Mouse (Mus musculus) left cerebral cortex, adult 8-10 months (tissue): ENCODE results near the gene Prkag1. TPM values are rescaled to one million over a fixed set of nuclear protein-coding genes. Genes with fewer than 3 reads are reported as not detected.

Source experiments
- DNase-seq, 2 experiments: peaks; one replicate each; pipeline ENCODE4 v3.0.0; 2022; ENCODE audit warnings: low spot score in 2 of 2
- total RNA-seq, 4 experiments: library from RNA; stranded (reverse); gene quantifications; 2 replicates each; pipeline ENCODE4 v1.2.4; 2022

The Prkag1 gene
- total RNA-seq, result 10 to 100 TPM; 47.4 to 60.9 (median 53.2) TPM

DNA sequence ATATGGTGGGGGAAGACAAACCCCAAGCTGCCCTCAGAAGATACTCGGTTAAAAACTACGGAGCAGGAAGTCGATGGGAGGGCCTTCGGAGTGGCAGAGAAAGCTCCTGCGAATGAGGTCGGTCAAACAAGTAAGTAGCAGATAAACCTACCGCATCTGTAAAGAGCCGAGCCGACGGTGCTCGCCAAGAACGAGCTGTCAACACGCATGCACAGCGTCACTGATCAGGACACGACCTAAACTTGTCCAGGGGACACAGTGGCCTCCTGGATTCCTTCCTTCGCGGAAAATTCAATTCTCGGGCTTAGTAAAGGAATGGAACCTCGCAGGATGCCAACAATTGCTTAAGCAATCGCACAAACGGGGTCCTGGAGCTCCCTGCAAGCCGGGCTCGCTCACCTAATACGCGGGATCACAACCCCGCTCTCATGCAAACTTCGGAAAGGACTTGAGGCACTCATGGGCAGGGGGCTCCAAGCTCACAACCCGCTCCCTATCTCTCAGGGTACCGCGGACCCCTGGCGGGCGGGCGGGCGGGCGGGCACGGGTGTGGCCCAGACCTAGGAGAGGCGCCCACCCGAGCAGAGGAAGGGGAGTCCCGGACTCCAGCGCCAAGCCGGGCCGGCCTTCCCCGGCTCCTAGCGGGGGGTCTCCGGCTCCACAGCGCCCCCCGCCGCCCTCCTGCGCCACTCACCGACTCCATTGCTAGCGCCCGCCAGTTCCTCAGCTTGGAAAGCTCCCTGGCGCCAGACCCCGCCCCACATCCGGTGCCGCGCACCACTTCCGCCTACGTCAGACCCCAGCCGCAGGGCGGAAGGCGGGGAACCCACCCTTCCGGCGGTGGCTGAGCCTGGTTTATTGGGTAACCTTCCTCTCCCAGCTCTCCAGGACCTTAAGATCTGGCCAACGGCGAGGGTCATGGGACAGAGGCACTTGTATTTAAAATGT lies at the start of gene Prkag1:
Gene Prkag1, minus strand, starts transcription at position 786 of the 948 bp plus-strand sequence.
- DNase-seq, result peak; percentile 87 to 92

DNA sequence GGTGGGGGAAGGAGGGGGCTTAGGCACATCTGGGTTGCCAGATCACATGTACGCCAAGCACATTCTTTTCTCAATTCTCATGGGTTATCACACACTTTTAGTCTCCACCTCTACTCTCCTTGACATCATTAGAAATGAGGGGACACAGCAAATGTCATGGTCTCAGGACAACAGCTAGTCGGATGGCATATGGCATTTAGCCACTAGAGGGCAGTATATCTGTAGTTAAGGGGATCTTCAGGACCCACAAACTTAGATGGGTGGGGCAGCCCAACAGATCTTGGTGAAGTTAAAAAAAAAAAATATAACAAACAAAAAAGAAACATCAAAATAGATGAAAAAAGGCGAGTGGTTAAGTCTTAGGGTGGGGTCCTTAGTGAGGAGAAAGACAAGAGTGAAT lies 46.0 kb upstream of the Prkag1 start:
- no peak for DNase-seq

DNA sequence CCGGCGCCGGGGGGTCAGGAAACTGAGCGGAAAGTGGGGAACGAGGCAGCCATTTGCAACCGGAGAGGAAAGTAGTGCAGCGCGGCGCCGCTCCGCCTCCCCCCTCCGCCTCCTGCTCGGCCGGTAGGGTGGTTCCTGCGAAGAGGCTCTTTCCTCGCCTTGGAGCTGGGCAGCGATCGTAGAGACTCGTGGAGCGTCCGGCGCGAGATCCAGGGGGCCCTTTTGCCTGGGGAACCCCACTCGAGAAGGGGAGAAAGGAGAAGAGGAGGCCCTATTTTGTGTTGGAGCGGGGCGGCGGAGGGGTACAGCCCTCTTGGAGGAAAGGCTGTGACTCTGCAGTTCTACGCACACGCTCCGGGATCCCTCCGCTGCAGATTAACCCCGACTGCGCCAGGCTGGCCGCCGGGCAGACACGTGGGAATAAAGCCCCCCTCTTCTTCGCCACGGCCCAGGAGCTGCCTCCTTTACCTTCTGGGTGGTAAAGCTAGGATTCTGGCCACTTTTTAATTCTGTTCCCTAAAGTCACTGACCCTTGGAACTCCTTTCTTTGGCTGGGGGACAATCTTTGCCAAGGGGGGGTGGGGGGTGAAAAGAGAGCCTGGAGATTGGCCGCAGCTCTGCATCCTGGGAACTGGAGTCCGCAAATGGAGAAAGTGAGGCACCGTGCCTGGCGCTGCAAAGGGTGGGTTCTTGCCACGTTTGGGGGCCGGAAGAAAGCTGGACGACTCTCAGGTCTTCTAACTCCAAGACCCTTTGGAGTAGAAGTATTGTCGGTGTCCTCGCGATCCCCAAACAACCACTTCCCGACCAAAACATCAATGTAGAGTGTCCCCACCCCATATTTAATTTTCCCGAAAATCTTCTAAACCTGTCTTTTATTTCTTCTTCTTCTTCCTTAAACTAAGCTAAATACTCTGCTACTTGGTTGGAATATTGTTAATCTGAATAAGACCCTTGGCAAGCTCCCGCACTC lies 40.9 kb upstream of the Prkag1 start:
- DNase-seq, result peak; percentile 91 to 95

DNA sequence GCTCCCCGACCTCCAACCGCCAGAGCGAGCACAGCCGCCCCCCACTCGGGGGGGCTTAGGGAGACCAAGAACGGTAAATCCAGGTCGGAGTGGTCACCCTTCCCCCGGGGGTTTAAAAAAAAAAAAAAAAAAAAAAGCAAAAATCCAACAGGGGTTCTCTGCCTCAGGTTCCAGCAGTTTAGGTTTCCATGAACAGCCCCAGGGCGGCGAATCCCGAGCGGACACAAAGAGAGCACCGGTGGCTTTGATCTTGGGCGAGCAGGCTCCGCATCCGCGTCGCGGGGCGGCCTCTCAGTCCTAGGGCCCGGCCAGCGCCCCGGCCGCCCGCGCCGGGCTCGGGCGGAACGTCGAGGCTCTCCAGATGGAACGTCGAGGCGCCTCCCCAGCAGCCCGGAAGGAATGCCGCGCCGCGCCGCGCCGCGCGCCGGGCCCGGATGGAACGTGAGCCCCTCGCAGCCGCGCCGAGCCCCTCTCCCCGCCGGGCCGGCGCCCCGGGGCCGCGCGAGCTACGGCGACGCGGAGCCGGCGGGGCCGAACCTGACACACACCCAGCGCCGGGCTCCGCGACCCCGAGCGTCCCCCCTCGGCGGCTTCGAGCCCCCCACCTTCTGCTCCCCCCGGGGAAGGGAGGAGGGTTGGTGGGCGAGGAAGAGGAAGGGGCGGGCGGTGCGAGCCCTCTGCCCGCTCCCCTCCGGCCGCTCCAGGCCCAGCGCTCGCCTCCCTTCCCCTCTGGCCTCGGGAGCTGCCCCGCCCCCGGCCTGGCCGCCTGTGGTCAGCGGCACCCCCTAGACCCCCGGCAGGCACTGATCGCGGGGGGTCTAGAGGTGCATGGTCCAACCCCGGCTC lies 40.0 kb upstream of the Prkag1 start, which contains the start of gene Kmt2d:
Gene Kmt2d, minus strand, starts transcription at position 135 of the 846 bp plus-strand sequence.
- no peak for DNase-seq

DNA sequence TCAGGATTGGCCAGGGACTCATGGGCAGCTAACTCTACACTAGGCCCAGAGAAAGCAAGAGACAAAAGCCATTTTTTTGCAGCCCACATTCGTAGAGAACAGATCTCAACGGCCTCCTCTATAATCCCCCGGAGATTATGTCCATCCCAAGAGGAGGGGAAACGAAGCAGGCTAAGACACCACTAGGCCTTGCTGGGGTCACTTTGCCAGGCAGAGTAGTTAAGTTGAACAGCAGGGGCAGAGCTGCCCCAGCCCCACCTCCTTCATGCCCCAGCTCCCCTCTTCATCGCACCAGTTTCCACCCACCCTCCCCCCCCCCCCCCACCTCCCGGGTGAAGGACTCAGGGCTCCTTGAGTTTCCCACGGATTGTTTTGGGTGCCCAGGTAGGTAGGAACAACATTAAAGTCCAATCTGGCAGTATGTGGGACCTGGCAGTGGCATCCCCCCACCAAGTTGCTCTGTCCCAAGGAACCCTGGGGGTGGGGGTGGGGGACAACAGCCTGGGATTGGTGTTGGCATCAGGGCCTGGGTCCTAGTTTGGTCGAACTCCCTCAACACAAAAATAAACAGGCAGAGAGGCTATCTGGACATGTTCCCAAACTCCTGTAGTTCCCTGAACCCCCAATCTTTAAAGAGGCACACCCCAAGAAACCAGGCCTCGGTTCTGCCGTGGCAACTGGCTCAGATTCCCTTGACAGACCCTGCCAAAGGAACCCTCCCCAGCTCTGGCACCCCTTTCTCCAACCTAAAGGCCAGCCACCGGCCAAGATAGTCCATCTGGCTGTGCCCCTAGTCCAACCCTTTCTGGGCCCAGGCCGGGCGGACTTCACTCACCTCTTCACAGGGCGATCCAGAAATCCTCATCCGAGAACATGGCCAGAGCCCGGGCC lies 39.1 kb upstream of the Prkag1 start:
- DNase-seq, result no peak

- DNase-seq, result no peak
Observed at GRCm38 (mm10) chr15:98869342-98870178, 38.2 kb upstream of the Prkag1 start.

GRCm38 (mm10) chr15:98868346-98869063 lies 37.2 kb upstream of the Prkag1 start:
- DNase-seq, result no peak

- DNase-seq, result no peak
Observed at GRCm38 (mm10) chr15:98867321-98867720, 36.0 kb upstream of the Prkag1 start.

- DNase-seq, result no peak
Observed at GRCm38 (mm10) chr15:98866501-98866900, 35.2 kb upstream of the Prkag1 start.

- no peak for DNase-seq
Observed at GRCm38 (mm10) chr15:98865771-98866170, 34.5 kb upstream of the Prkag1 start.

DNA sequence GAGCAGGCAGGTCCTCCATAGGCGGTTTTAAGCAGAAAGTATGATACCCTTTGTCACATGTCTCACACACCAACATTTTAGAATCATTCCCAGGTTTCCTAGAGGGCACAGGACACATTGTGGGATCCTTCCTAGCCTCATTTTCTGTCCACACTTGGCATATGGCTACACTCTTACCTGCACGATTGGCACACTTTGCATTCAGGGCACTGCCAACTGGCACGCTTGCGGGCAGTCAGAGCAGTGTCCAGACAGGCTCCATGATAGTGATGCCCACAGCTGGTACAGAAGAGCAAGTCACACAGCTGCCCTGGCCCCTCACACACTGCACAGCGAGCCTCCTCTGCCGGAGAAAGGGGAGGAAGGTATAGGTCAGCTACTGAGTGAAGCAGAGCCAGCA lies 33.6 kb upstream of the Prkag1 start:
- DNase-seq, result no peak

DNA sequence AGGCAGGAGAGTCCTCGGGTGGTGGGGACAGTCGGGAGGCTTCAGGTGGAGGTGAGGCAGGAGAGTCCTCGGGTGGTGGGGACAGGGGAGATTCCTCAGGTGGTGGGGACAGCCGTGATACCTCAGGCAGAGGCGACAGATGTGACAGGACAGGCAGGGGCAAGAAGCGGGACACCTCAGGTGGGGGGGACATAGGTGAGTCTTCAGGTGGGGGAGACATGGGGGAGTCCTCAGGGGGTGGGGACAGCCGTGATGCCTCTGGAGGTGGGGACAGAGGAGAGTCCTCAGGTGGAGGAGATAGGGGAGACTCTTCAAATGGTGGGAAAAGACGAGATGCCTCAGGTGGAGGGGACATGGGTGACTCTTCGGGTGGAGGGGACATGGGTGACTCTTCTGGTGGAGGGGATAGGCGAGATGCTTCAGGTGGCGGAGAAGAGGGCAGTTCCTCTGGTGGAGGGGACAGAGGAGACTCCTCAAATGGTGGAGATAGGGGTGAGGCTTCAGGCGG lies 32.2 kb upstream of the Prkag1 start:
- no peak for DNase-seq

- DNase-seq, result no peak
Observed at GRCm38 (mm10) chr15:98861701-98862410, 30.5 kb upstream of the Prkag1 start.

DNA sequence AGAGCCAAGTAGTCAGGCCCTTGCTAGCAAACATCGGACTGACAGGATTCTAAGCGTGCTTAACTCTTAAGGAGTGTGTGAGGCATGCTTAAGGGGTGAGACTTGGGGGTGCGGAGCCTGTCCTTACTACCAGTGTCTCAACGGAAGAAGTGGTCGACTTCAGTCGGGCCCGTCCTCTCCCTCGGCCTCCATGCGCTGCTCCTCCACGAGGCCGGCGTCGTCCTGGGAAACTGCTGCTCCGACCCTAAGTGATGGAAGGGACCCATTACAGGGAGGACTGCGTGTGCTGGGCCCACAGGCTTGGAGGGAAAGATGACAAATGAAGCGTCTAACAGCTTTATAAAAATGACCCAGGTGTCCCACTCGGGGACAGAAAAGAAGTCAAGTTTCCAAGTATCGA lies 29.6 kb upstream of the Prkag1 start:
- no peak for DNase-seq

- no peak for DNase-seq
Observed at GRCm38 (mm10) chr15:98859319-98860043, 28.2 kb upstream of the Prkag1 start.

GRCm38 (mm10) chr15:98854214-98854613 lies 22.9 kb upstream of the Prkag1 start:
- no peak for DNase-seq
